10 mouse cellular contexts compared by ENCODE assay signal in genomic region chr2:22744121-22744761, GRCm38 (mm10). TPM values are rescaled to one million over a fixed set of nuclear protein-coding genes. Genes with fewer than 3 reads are reported as not detected.
A peak's percentile ranks its signal among the peaks of the same experiment; 100 is the strongest.
DNase-seq lines count a peak whose midpoint lies in the region; ATAC-seq and TF ChIP-seq lines count a peak whose summit lies in the region.
"Had no signal": no experiment of that assay in that cellular context is flagged by ENCODE, and none has a peak within 500 bp of the region (broad histone marks: within the 10 kb centered on the region; RNA-seq: fewer than 3 reads in every experiment).

No protein-coding gene starts in this region.

- intact Hi-C loops in gastrocnemius, adult 2 months (cut with DNase I) = no loop called here
- intact Hi-C loops in gastrocnemius, postnatal 36 days (cut with DNase I) = no loop called here
- intact Hi-C loops in heart, postnatal 10 days (cut with DNase I) = no loop called here

- no peak for TF ChIP-seq CTCF in gastrocnemius, adult 2 months (IDR thresholded peaks at IDR 0.05)

- no peak overlapping the region for H3K27ac ChIP-seq in gastrocnemius, adult 2 months
- H3K27ac ChIP-seq: heart, embryonic 13.5 days had no signal

- ATAC-seq in megakaryocyte progenitor cell, adult 5-6 weeks (replicated peaks; ENCODE audit: poor library complexity) = 0 out of 2 replicates have a peak, but pooled peaks have one; percentile 18
- no peak for ATAC-seq in inflammation-experienced regulatory T-cells, adult 6 months
- ATAC-seq in cerebellum, adult (ENCODE audit: insufficient number of reproducible peaks, low FRiP score, low TSS enrichment) = no peak
- ATAC-seq: Patski had no signal

- peak; percentile 40 for DNase-seq in gastrocnemius, adult 2 months
- no peak for DNase-seq in gastrocnemius, postnatal 36 days
- peak; percentile 25 to 31 for DNase-seq in right cerebral cortex, postnatal 10 days (ENCODE audit: low spot score in 2 of 2)
- no peak for DNase-seq in right cerebral cortex, adult 18-20 months
- peak; percentile 25 to 27 for DNase-seq in heart, postnatal 10 days

- H3K4me3 ChIP-seq in gastrocnemius, adult 2 months = no peak overlapping the region
- H3K4me3 ChIP-seq: heart, embryonic 13.5 days had no signal

RNA-seq across cellular contexts. Expression of gene Apbb1ip, which starts 29.7 kb away (rescaled TPM):
- total RNA-seq in gastrocnemius, adult 2 months (2021) = 1 to 10 TPM; 2.3 to 2.4 TPM
- 1 to 10 TPM; 2.3 to 2.7 TPM for total RNA-seq in gastrocnemius, postnatal 36 days (2021)
- total RNA-seq in heart, postnatal 10 days (2021) = 1 to 10 TPM; 3.0 to 3.2 TPM
- 120 and 136 TPM in 2 replicates for total RNA-seq in megakaryocyte progenitor cell, adult 5-6 weeks (2015)
- total RNA-seq in megakaryocyte progenitor cell, adult 5-6 weeks (2017) = 15.9 and 26.8 TPM in 2 replicates
- 100 to 1,000 TPM in 1 of 3 experiments, 10 to 100 TPM in 2; 72.1 to 121 (median 83.8) TPM for polyA plus RNA-seq in inflammation-experienced regulatory T-cells, adult 6 months (2017; shearing (Covaris generic))
- polyA plus RNA-seq: Patski had no signal

Comparison
In these comparisons a context has a peak if more than half of its experiments do, and no peak if none do; other contexts are left out.
1. DNase-seq: peak in gastrocnemius, adult 2 months (single experiment), right cerebral cortex, postnatal 10 days (2 of 2) and heart, postnatal 10 days (2 of 2); none in gastrocnemius, postnatal 36 days (0 of 2) and right cerebral cortex, adult 18-20 months (single experiment).